Mouse (Mus musculus) embryonic facial prominence, embryonic 10.5 days (tissue): ENCODE results near the gene Rnf213. TPM values are rescaled to one million over a fixed set of nuclear protein-coding genes. Genes with fewer than 3 reads are reported as not detected.
"Not testable (repeated sequence)": the region's sequence is repeated elsewhere in the genome, so short reads cannot be mapped to it uniquely, and the experiment has no call there.

Source experiments
- DNase-seq: peaks from one replicate; pipeline ENCODE4 v3.0.0-alpha.2; 2017; ENCODE audit warnings: low spot score
- H3K27ac ChIP-seq: fragments of 300-500 bp; sonication (generic); replicated peaks from 2 replicates; pipeline ENCODE4 v1.5.1; 2016; ENCODE audit warnings: mild to moderate bottlenecking
- H3K27me3 ChIP-seq: fragments of 300-500 bp; sonication (generic); replicated peaks from 2 replicates; pipeline ENCODE4 v1.6.1; 2016; ENCODE audit warnings: low read depth, mild to moderate bottlenecking; ENCODE audit not compliant: poor library complexity, severe bottlenecking
- H3K36me3 ChIP-seq: fragments of 300-500 bp; sonication (generic); replicated peaks from 2 replicates; pipeline ENCODE4 v1.6.1; 2016; ENCODE audit warnings: mild to moderate bottlenecking, moderate library complexity
- H3K4me1 ChIP-seq: fragments of 300-500 bp; sonication (generic); 2 replicates; pipeline ENCODE4 v1.6.1; 2016
- H3K4me3 ChIP-seq: fragments of 300-500 bp; sonication (generic); 2 replicates; pipeline ENCODE4 v1.5.1; 2016; ENCODE audit warnings: mild to moderate bottlenecking, moderate library complexity
- H3K9me3 ChIP-seq: fragments of 300-500 bp; sonication (generic); 2 replicates; pipeline ENCODE4 v1.6.1; 2016; ENCODE audit warnings: mild to moderate bottlenecking
- WGBS: fragments of 180-500 bp; shearing (Covaris S2); methylation state at CpG from one replicate; pipeline ENCODE4 v1.1.7; 2016; 5-methylcytosine and 5-hydroxymethylcytosine counted together
- polyA plus RNA-seq: library from polyadenylated mRNA; unstranded; fragments of >200 nt; fragmentation: Nextera tagmentation; extraction: Ambion mirVana; gene quantifications from 2 replicates; pipeline ENCODE4 v1.2.1, GENCODE M21; 2016

The Rnf213 gene
- polyA plus RNA-seq, 1 experiment from 2014 or later: 1.4 TPM

DNA sequence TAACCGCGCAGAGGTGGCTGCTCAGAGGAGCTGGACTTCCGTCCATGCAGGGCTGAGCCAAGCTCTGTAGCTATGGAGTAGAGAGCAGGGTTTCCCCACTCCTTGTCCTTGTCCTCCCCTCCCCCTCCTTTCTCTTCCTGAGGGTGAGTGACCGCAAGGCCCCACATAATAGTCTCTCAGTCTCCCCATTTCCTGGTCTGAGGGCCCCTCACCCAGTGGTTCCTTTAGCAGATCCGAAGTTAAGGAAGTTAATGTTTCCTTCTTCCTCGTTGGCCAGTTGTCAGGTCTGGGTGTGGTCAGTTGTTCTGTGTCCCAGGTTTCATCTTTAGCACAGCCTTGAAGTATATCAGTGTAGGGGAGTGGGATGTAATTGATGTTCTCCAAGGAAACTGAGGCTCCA lies 17.5 kb upstream of the Rnf213 start:
- H3K36me3 ChIP-seq: peaks cover 46% of the 10 kb centered on the region
- H3K4me3 ChIP-seq: no peak overlapping the region
- peaks cover 12% of the 10 kb centered on the region for H3K4me1 ChIP-seq
- H3K27ac ChIP-seq: no peak overlapping the region
- no peak for DNase-seq
- H3K9me3 ChIP-seq: no peaks in the 10 kb centered on the region
- 72% methylated on average over 6 of the region's 6 CpGs for WGBS
- H3K27me3 ChIP-seq: no peaks in the 10 kb centered on the region

DNA sequence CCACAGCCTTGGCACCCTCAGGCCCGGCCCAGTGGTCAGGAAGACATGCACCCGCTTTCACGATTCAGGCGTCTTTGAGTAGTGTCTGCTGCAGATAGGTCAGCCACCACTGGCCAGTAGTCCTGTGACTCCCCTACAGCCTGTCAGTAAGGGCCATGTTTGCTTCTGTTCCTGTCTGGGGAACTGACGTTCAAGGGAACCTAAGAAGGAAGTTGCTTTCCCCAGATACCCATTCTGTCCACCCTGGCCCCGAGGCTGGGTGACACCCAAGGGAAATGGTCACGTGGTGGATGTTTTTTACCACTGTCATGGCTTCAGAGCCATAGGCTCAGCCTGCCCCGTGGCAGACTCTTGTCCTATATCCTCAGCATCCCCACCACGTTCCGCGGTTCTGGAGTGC lies 15.6 kb upstream of the Rnf213 start:
- Histone ChIP-seq H3K27ac (no peak overlapping the region), H3K4me1 (peaks cover 17% of the 10 kb centered on the region), H3K27me3 (no peaks in the 10 kb centered on the region), H3K9me3 (no peaks in the 10 kb centered on the region), H3K36me3 (peaks cover 47% of the 10 kb centered on the region), H3K4me3 (no peak overlapping the region)
- no peak for DNase-seq
- WGBS: 93% methylated on average over 11 of the region's 11 CpGs

DNA sequence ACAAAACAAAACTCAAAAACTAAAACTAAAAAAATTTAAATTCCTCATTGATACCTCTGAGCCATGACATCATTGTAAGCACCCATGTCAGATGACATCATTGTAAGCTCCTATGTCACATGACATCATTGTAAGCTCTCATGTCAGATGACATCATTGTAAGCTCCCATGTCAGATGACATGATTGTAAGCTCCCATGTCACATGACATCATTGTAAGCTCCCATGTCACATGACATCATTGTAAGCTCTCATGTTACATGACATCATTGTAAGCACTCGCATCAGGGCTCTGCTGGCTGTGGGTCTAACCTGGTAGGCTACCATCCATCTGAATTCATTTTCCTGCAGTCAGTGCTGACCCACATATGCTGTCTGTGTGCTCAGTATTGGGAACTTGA lies 14.3 kb upstream of the Rnf213 start:
- peaks cover 47% of the 10 kb centered on the region for H3K36me3 ChIP-seq
- no peak for DNase-seq
- H3K27me3 ChIP-seq: no peaks in the 10 kb centered on the region
- WGBS: 94% methylated on average over 1 of the region's 1 CpGs
- H3K4me3 ChIP-seq: no peak overlapping the region
- peaks cover 17% of the 10 kb centered on the region for H3K4me1 ChIP-seq
- no peaks in the 10 kb centered on the region for H3K9me3 ChIP-seq
- H3K27ac ChIP-seq: no peak overlapping the region

DNA sequence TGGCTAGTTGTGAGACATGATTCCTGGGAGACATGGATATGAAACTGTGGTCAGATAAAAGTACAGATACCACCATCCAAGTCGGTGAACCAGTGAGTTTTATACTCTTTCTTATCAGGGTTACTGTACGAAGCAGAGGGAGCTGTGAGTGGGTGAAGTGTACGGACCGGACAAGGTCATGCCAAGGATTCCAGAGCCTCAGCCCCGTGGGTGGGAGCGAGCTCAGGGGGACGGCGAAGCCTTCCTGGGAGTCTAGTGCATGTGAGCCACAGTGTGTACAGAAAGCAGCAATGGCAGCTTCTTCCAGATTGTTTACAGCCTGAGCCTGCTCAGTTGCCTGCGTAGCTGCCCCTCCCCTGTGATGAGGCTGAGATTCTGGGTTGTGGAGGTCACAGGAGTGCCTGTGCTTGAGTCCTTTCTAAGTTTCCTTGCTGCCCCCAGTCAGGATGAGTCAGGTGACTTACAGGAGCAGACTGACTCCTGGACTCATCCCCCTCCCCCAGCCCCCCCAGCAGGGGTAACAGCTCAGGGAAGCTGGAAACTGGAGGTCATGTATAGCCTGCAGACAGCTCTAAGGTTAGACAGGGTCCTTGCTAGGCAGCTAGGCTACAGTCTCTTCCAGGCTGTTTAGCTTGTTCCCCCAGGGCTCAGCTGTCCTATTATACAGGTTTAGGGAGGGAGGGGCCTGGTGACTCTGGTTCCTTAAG lies 11.1 kb upstream of the Rnf213 start:
- Histone ChIP-seq H3K4me1 (peaks cover 4% of the 10 kb centered on the region; the same call in 1 of the 2 replicates), H3K9me3 (no peaks in the 10 kb centered on the region), H3K4me3 (no peak overlapping the region), H3K27me3 (no peaks in the 10 kb centered on the region), H3K27ac (no peak overlapping the region), H3K36me3 (peaks cover 38% of the 10 kb centered on the region)
- DNase-seq: no peak
- WGBS: 86% methylated on average over 9 of the region's 9 CpGs

DNA sequence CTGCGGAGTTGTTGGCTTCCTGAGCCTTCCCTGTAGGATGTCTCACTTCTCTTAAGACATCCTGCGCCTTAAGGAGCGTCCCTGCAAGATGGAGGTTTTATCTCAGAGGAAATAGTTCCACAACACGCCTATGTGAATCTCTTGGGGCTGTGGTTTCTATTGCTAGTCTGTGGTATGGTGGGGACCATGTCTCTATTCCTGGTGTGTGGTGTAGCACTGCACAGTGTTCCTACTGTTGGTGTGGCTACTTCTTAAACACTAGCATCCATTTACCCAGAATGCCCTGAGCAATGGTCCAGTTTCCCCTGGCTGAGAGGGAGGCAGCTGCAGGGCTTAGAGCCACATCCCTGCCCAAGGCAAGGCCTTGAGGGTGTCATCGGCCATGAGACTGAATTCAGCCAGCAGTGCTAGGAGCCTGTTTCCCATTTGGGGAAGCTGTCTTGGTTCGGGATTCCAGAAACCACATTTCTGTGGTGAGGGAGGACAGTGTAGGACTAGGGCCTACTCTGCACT lies 10.5 kb upstream of the Rnf213 start:
- DNase-seq: no peak
- Histone ChIP-seq H3K4me1 (peaks cover 4% of the 10 kb centered on the region; the same call in 1 of the 2 replicates), H3K4me3 (no peak overlapping the region), H3K27ac (no peak overlapping the region), H3K27me3 (0 out of 2 replicates have a peak, but pooled peaks cover under 1% of the 10 kb centered on the region), H3K36me3 (peaks cover 31% of the 10 kb centered on the region), H3K9me3 (no peaks in the 10 kb centered on the region)
- WGBS: 69% methylated on average over 6 of the region's 6 CpGs

DNA sequence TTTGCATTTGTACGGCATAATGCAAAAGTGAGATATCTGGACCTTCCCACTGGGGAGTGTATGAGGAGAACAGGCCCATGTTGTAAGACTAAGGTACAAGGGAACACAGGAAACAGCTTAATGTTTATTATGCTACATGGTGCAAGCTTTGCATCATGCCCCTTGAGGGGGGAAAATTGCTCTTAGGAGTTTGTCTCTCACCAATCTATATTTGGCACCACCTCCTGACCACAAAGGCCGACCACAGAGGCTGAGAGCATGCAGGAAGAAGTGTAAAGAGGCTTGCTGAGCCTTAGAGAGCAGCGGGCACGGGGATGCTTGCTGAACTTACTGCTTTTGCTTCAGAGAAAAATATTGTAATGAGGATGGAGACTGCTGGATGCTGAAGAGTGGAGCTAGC lies 8.0 kb upstream of the Rnf213 start:
- DNase-seq: no peak

DNA sequence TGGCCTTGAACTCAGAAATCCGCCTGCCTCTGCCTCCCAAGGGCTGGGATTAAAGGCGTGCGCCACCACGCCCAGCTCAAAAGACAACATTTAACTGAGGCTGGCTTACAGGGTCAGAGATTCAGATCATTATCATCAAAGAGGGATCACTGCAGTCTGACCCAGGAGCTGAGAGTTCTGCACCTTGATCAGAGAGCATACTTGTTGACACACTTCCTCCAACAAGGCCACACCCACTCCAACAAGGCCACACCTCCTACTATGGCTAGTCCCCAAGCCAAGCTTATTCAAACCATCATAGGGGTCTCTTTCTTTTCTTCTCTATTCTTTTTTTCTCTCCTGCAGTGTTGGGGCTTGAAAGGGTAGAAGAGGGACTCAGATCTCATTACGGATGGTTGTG lies 6.6 kb upstream of the Rnf213 start:
- H3K36me3 ChIP-seq: no peaks in the 10 kb centered on the region
- WGBS: 96% methylated on average over 5 of the region's 5 CpGs
- H3K4me3 ChIP-seq: no peak overlapping the region
- peaks cover 22% of the 10 kb centered on the region for H3K4me1 ChIP-seq
- DNase-seq: no peak
- H3K27ac ChIP-seq: no peak overlapping the region
- peaks cover 40% of the 10 kb centered on the region for H3K27me3 ChIP-seq
- no peaks in the 10 kb centered on the region for H3K9me3 ChIP-seq

More for the DNA sequence above, 8.0 kb upstream of the Rnf213 start:
- Histone ChIP-seq H3K4me3 (no peak overlapping the region), H3K27ac (no peak overlapping the region), H3K4me1 (peaks cover 10% of the 10 kb centered on the region), H3K36me3 (peaks cover 6% of the 10 kb centered on the region), H3K9me3 (no peaks in the 10 kb centered on the region), H3K27me3 (peaks cover 26% of the 10 kb centered on the region)
- 84% methylated on average over 4 of the region's 4 CpGs for WGBS

DNA sequence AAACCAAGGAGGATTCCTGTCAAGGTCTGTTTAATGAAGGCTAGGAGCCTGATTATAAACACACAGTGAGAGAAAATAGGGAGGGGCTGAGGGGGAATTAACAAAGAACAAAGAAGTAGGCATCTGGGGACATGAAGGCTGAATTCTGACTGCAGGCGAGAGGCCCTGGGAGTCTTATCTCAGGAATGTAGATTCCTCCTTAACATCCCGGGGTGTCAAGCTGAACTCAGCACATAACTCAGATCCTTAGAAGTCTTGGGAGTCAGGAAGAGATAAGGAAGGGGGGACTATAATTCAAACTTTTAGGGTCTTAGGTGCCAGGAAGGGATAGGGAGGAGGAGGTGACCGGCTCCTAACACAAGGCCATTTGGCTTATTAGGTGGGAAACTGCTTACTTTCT lies 5.6 kb upstream of the Rnf213 start:
- not testable (repeated sequence) for H3K36me3 ChIP-seq, H3K4me3 ChIP-seq, DNase-seq, H3K27ac ChIP-seq, H3K9me3 ChIP-seq
- Histone ChIP-seq H3K27me3 (peaks cover 49% of the 10 kb centered on the region), H3K4me1 (peaks cover 25% of the 10 kb centered on the region)
- WGBS: 21% methylated on average over 3 of the region's 3 CpGs

DNA sequence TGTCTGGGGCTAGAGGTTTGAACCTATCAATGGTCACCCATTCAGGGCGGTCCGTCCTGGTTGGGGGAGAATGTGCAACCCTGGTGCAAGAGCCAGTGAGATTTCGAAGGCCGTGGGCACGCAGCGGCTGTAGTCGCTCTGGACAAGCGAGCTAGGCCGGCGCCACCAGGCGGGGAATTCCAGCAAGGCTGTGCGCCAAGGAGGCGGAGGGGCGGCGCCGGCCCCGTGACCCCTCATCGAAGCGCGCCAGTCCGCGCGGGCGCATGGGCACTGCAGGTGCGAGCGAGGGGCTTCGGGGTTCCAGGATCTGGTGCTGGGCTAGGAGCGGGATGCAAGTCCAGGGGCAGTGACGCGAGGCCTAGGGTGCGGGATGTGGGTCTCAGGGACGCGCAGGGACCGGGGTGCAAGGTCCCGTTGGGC lies 3.0 kb upstream of the Rnf213 start:
- Histone ChIP-seq H3K9me3 (no peaks in the 10 kb centered on the region), H3K27ac (peak overlapping the region; percentile 72), H3K4me1 (peaks cover 36% of the 10 kb centered on the region), H3K36me3 (no peaks in the 10 kb centered on the region), H3K27me3 (peaks cover 75% of the 10 kb centered on the region), H3K4me3 (peak overlapping the region; percentile 76)
- peak; percentile 86 for DNase-seq
- 1% methylated on average over 35 of the region's 35 CpGs for WGBS

DNA sequence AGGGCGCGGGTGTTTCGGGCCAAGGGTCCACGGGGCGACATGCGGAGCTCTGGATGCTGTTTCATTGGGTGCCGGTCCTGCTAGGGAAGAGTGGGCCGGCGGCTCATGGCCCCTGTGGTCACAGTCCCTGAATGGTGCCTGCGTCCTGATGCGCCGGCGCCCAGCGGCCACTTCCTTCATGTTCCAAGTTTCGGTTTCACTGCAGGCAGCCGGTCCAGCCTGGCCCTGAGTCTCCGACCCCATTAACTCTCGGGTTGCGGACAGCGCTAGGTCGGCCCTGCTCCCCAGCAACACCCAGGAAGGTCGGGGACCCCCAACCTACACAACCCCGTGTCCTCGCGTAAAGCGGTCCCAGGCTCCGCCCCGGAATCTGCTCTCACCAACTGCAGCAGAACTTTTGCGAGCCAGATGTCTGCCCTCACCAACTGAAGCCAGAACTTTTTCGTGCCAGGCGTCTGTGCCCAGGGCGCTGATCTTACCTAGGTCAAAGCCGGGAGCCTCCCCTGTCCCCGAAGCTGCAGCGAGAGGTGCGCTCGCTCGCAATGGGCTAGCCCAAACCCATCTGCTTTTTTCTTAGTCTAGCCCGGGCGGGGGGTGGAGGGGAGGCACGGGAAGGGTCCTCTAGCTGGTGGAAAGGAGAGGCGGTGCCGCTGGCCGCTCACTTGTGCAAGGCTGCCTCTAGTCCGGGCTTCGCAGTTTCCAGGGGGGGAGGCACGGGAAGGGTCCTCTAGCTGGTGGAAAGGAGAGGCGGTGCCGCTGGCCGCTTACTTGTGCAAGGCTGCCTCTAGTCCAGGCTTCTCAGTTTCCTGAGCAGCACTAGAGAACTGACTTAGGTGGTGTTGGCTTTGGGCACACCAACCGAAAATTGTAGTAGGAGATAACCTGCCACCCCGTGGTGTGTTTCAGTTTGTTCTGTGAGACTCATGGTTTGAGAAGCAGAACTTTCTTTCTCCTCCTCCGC lies 2.3 kb upstream of the Rnf213 start:
- H3K36me3 ChIP-seq: no peaks in the 10 kb centered on the region
- 2% methylated on average over 53 of the region's 53 CpGs for WGBS

DNA sequence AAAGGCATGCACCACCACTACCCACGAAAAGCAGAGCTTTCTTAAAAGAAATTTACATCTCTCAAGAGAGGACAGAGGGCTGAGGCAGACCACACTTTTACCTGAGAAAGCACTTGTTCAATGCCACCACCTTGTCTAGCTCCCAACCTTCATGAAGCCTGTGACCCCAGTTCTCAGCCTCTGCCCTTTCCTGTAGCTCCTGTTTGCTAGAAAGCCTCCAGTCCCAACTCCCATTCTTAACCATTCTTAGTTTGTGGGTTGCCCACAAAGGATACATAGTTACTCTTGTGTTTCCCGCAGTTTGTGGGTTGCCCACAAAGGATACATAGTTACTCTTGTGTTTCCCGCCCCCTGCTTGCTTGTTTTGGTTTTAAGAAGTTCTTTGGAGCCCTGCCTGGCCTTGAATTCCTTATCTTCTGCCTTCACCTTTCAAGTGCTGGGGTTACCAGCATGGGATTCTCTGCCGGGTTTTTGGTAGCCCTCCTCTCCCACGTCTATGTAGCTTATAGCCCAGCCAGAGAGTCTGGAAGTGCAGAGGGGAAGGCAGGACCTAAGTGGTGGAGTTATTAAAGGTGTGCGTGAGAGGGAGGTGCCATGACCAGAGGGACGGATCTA lies 1.4 kb upstream of the Rnf213 start:
- Histone ChIP-seq H3K27ac (no peak overlapping the region), H3K4me3 (no peak overlapping the region), H3K9me3 (no peaks in the 10 kb centered on the region), H3K4me1 (peaks cover 36% of the 10 kb centered on the region), H3K27me3 (peaks cover 92% of the 10 kb centered on the region), H3K36me3 (no peaks in the 10 kb centered on the region)
- WGBS: 29% methylated on average over 7 of the region's 7 CpGs
- DNase-seq: no peak

More for the DNA sequence above, 2.3 kb upstream of the Rnf213 start:
- peak; percentile 55 for DNase-seq
- no peaks in the 10 kb centered on the region for H3K9me3 ChIP-seq
- peak overlapping the region; percentile 76 for H3K4me3 ChIP-seq
- peak overlapping the region; percentile 72 for H3K27ac ChIP-seq
- peaks cover 36% of the 10 kb centered on the region for H3K4me1 ChIP-seq
- peaks cover 82% of the 10 kb centered on the region for H3K27me3 ChIP-seq

DNA sequence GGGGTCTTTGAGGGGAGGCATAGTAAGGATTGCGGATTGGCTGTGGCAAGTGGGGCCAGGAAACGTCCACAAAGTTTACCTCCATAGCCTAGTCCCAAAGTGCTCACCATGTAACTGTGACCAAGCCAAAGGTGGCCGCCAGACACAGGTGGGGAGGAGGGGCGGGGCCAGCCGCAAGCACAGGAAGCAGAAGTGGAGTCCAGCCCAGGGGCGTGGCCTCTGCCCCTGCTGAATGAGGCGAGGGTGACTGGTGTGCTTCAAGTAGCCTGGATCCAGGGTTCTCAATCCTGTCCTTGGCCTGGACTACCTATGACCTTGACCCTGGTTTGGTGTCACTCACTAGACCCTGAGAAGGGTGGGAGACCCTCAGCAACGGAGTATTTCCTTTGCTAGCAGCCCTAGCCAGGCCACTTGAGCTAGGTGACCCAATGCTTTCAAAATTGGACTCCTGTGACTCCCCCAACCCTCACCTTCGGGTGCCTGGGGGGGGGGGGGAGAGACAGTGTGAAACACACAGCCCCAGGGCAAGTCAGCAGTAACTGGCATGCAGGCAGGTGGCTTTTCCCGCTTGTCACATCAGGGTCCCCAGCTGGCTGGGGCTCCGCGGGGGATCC lies 792 bp upstream of the Rnf213 start:
- peak overlapping the region; percentile 35 for H3K4me3 ChIP-seq

More for the DNA sequence above, 792 bp upstream of the Rnf213 start:
- H3K27ac ChIP-seq: no peak overlapping the region
- 6% methylated on average over 12 of the region's 12 CpGs for WGBS
- peaks cover 98% of the 10 kb centered on the region for H3K27me3 ChIP-seq
- no peaks in the 10 kb centered on the region for H3K36me3 ChIP-seq
- H3K9me3 ChIP-seq: no peaks in the 10 kb centered on the region
- DNase-seq: peak; percentile 52
- peaks cover 36% of the 10 kb centered on the region for H3K4me1 ChIP-seq
